ENCODE assay signal across 24 mouse cellular contexts in the genomic region with DNA sequence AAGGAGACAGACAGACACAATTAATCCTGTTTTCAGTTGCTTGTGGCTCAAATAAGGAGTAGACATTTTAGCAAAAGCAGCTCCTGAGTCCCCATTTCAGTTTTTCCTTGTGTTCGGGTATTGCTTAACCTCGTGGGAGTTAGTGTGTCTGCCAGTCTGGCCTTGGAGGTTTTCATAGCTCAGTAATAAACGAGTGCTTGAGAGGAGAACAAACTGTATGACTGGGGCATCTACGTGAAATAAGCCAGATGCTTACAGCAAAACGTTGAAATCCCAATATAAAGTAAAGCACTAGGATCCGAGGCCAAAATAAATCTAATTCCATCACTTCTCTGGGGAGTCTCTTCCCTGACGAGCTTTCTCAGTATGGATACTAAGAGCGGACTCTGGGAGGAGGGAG. TPM values are rescaled to one million over a fixed set of nuclear protein-coding genes. Genes with fewer than 3 reads are reported as not detected.
DNase-seq lines count a peak whose midpoint lies in the region; ATAC-seq and TF ChIP-seq lines count a peak whose summit lies in the region.
"Had no signal": no experiment of that assay in that cellular context is flagged by ENCODE, and none has a peak within 500 bp of the region (broad histone marks: within the 10 kb centered on the region; RNA-seq: fewer than 3 reads in every experiment).

No protein-coding gene starts in this region.

- no peaks in the 10 kb centered on the region; the same call in 1 of the 2 replicates for H3K36me3 ChIP-seq in intestine, embryonic 14.5 days (ENCODE audit: control insufficient read depth, insufficient read depth, low read length)
- H3K36me3 ChIP-seq in intestine, postnatal 0 days (ENCODE audit: control insufficient read depth, insufficient read depth): peaks cover 14% of the 10 kb centered on the region; the same call in 1 of the 2 replicates
- no peaks in the 10 kb centered on the region for H3K36me3 ChIP-seq in liver, postnatal 0 days (replicated peaks; ENCODE audit: insufficient read depth, low read length)
- peaks cover 18% of the 10 kb centered on the region for H3K36me3 ChIP-seq in liver, embryonic 12.5 days
- H3K36me3 ChIP-seq: embryonic facial prominence, embryonic 13.5 days had no signal

- no peak for TF ChIP-seq EP300 in liver, postnatal 0 days (IDR thresholded peaks at IDR 0.05; ENCODE audit: low read depth)

- H3K9ac ChIP-seq in intestine, embryonic 14.5 days (ENCODE audit: low read length): no peak overlapping the region
- no peak overlapping the region for H3K9ac ChIP-seq in intestine, postnatal 0 days (ENCODE audit: low read depth, low read length)
- H3K9ac ChIP-seq in liver, postnatal 0 days (replicated peaks): no peak overlapping the region
- no peak overlapping the region for H3K9ac ChIP-seq in liver, embryonic 12.5 days
- H3K9ac ChIP-seq: embryonic facial prominence, embryonic 13.5 days; embryonic facial prominence, embryonic 15.5 days; forebrain, embryonic 12.5 days had no signal

- H3K4me1 ChIP-seq in intestine, embryonic 14.5 days (replicated peaks; ENCODE audit: control insufficient read depth, insufficient read depth, low read length): no peaks in the 10 kb centered on the region
- H3K4me1 ChIP-seq in intestine, postnatal 0 days (replicated peaks; ENCODE audit: control insufficient read depth, insufficient read depth, low read length): no peaks in the 10 kb centered on the region
- H3K4me1 ChIP-seq in liver, postnatal 0 days (ENCODE audit: insufficient read depth): no peaks in the 10 kb centered on the region
- peaks cover 1% of the 10 kb centered on the region; the same call in 1 of the 2 replicates for H3K4me1 ChIP-seq in liver, embryonic 12.5 days
- H3K4me1 ChIP-seq: embryonic facial prominence, embryonic 13.5 days; embryonic facial prominence, embryonic 15.5 days; forebrain, embryonic 10.5 days; forebrain, embryonic 12.5 days had no signal

- no peaks in the 10 kb centered on the region for H3K27me3 ChIP-seq in intestine, embryonic 14.5 days (replicated peaks; ENCODE audit: control insufficient read depth, insufficient read depth, low read length)
- no peaks in the 10 kb centered on the region for H3K27me3 ChIP-seq in intestine, postnatal 0 days (replicated peaks; ENCODE audit: control insufficient read depth, insufficient read depth, low read length)
- no peaks in the 10 kb centered on the region for H3K27me3 ChIP-seq in liver, postnatal 0 days (ENCODE audit: insufficient read depth, low read length)
- H3K27me3 ChIP-seq in liver, embryonic 12.5 days (replicated peaks): no peaks in the 10 kb centered on the region
- H3K27me3 ChIP-seq: embryonic facial prominence, embryonic 13.5 days; embryonic facial prominence, embryonic 15.5 days; forebrain, embryonic 12.5 days had no signal

- TF ChIP-seq CTCF in intestine, postnatal 0 days (IDR thresholded peaks at IDR 0.05; ENCODE audit: low read depth): no peak
- no peak for TF ChIP-seq CTCF in liver, postnatal 0 days (IDR thresholded peaks at IDR 0.05; ENCODE audit: low read depth)

- peak; percentile 46 for DNase-seq in intestine, embryonic 14.5 days (ENCODE audit: low spot score)
- peak; percentile 2 for DNase-seq in liver, postnatal 0 days
- DNase-seq: adrenal gland, adult 2 months; adrenal gland, postnatal 10 days; adrenal gland, postnatal 25 days; cerebellum, adult 11 months; cerebellum, adult 18-20 months; cerebellum, adult 8-10 months; cerebellum, adult 9-11 months; cerebellum, postnatal 14 days; cerebellum, postnatal 36 days; embryo, embryonic 11 days had no signal

- no peak overlapping the region for H3K27ac ChIP-seq in intestine, embryonic 14.5 days (ENCODE audit: low read depth)
- H3K27ac ChIP-seq in intestine, postnatal 0 days (ENCODE audit: low read depth, low read length): no peak overlapping the region
- no peak overlapping the region for H3K27ac ChIP-seq in liver, postnatal 0 days (ENCODE audit: low read depth)
- H3K27ac ChIP-seq in liver, embryonic 12.5 days: no peak overlapping the region
- H3K27ac ChIP-seq: embryonic facial prominence, embryonic 13.5 days; embryonic facial prominence, embryonic 15.5 days; forebrain, embryonic 10.5 days; forebrain, embryonic 12.5 days had no signal

- H3K4me3 ChIP-seq in intestine, embryonic 14.5 days (ENCODE audit: low read depth, low read length): no peak overlapping the region
- H3K4me3 ChIP-seq in intestine, postnatal 0 days (ENCODE audit: low read depth, low read length): no peak overlapping the region
- H3K4me3 ChIP-seq in liver, postnatal 0 days (ENCODE audit: low read depth, low read length): no peak overlapping the region
- no peak overlapping the region for H3K4me3 ChIP-seq in liver, embryonic 12.5 days
- H3K4me3 ChIP-seq: embryonic facial prominence, embryonic 13.5 days; embryonic facial prominence, embryonic 15.5 days; erythroblast, embryonic 14.5 days; forebrain, embryonic 10.5 days; forebrain, embryonic 12.5 days had no signal

- H3K9me3 ChIP-seq in intestine, embryonic 14.5 days (ENCODE audit: control insufficient read depth, low read length): no peaks in the 10 kb centered on the region
- H3K9me3 ChIP-seq in intestine, postnatal 0 days (ENCODE audit: control insufficient read depth): no peaks in the 10 kb centered on the region
- H3K9me3 ChIP-seq in liver, postnatal 0 days (ENCODE audit: low read length): no peaks in the 10 kb centered on the region
- H3K9me3 ChIP-seq in liver, embryonic 12.5 days (replicated peaks): no peaks in the 10 kb centered on the region
- H3K9me3 ChIP-seq: embryonic facial prominence, embryonic 13.5 days; embryonic facial prominence, embryonic 15.5 days; forebrain, embryonic 10.5 days; forebrain, embryonic 12.5 days had no signal

- no peak for ATAC-seq in intestine, embryonic 14.5 days (replicated peaks; ENCODE audit: low FRiP score, low TSS enrichment, low read depth)
- ATAC-seq in intestine, postnatal 0 days: no peak
- ATAC-seq in liver, postnatal 0 days: no peak
- ATAC-seq in liver, embryonic 12.5 days: no peak
- ATAC-seq: forebrain, embryonic 14.5 days; forebrain, embryonic 16.5 days had no signal

- H3K4me2 ChIP-seq in intestine, embryonic 14.5 days (ENCODE audit: low read length): no peak overlapping the region
- no peak overlapping the region for H3K4me2 ChIP-seq in intestine, postnatal 0 days (replicated peaks; ENCODE audit: low read depth)
- no peak overlapping the region for H3K4me2 ChIP-seq in liver, postnatal 0 days (ENCODE audit: low read depth, low read length)
- H3K4me2 ChIP-seq in liver, embryonic 12.5 days: no peak overlapping the region
- H3K4me2 ChIP-seq: embryonic facial prominence, embryonic 13.5 days; embryonic facial prominence, embryonic 15.5 days; forebrain, embryonic 12.5 days had no signal

- 49% methylated on average over 8 of the region's 8 CpGs for WGBS in intestine, embryonic 14.5 days
- WGBS in intestine, postnatal 0 days: 75% methylated on average over 8 of the region's 8 CpGs
- 76% methylated on average over 8 of the region's 8 CpGs for WGBS in liver, postnatal 0 days (ENCODE audit: insufficient replicate concordance)
- 75% methylated on average over 8 of the region's 8 CpGs for WGBS in liver, embryonic 12.5 days (ENCODE audit: insufficient replicate concordance)

RNA-seq across cellular contexts. Expression of a gene that starts 19.5 kb away (rescaled TPM):
- not detected in 2 replicates for polyA plus RNA-seq in intestine, embryonic 14.5 days (2014; fragmentation: Nextera tagmentation; extraction: Ambion mirVana)
- not detected in 2 replicates for polyA plus RNA-seq in intestine, postnatal 0 days (2015; fragmentation: Nextera tagmentation; extraction: Ambion mirVana)
- polyA plus RNA-seq in liver, postnatal 0 days (2015; fragmentation: Nextera tagmentation; extraction: Ambion mirVana): not detected in 2 replicates
- not detected in 2 replicates for polyA plus RNA-seq in liver, embryonic 12.5 days (2016; fragmentation: Nextera tagmentation; extraction: Ambion mirVana)
- polyA plus RNA-seq: adrenal gland, adult 2 months; brain, embryonic 14.5 days; C2C12; embryonic facial prominence, embryonic 11.5 days; embryonic facial prominence, embryonic 13.5 days; embryonic facial prominence, embryonic 15.5 days; erythroblast, embryonic 14.5 days; forebrain, embryonic 10.5 days; forebrain, embryonic 12.5 days; forebrain, embryonic 14.5 days had no signal

RNA-seq across cellular contexts. Expression of a gene that starts 37.7 kb away (rescaled TPM):
- polyA plus RNA-seq in intestine, embryonic 14.5 days (2014; fragmentation: Nextera tagmentation; extraction: Ambion mirVana): 23.9 and 24.2 TPM in 2 replicates
- polyA plus RNA-seq in intestine, postnatal 0 days (2015; fragmentation: Nextera tagmentation; extraction: Ambion mirVana): 12.9 and 13.2 TPM in 2 replicates
- 2.2 and 2.6 TPM in 2 replicates for polyA plus RNA-seq in liver, postnatal 0 days (2015; fragmentation: Nextera tagmentation; extraction: Ambion mirVana)
- polyA plus RNA-seq in liver, embryonic 12.5 days (2016; fragmentation: Nextera tagmentation; extraction: Ambion mirVana): 4.2 and 4.5 TPM in 2 replicates

RNA-seq across cellular contexts. Expression of a gene that starts 38.8 kb away (rescaled TPM):
- 29.7 and 33.5 TPM in 2 replicates for polyA plus RNA-seq in intestine, embryonic 14.5 days (2014; fragmentation: Nextera tagmentation; extraction: Ambion mirVana)
- 6.9 and 8.5 TPM in 2 replicates for polyA plus RNA-seq in intestine, postnatal 0 days (2015; fragmentation: Nextera tagmentation; extraction: Ambion mirVana)
- polyA plus RNA-seq in liver, postnatal 0 days (2015; fragmentation: Nextera tagmentation; extraction: Ambion mirVana): 3.9 TPM in 2 replicates
- polyA plus RNA-seq in liver, embryonic 12.5 days (2016; fragmentation: Nextera tagmentation; extraction: Ambion mirVana): 8.5 and 8.7 TPM in 2 replicates
